Mouse (Mus musculus) liver, adult 2 months (tissue): ENCODE measurements around the gene Dbn1. TPM values are rescaled to one million over a fixed set of nuclear protein-coding genes. Genes with fewer than 3 reads are reported as not detected.

Experiments used
- DNase-seq: peaks from one replicate; pipeline ENCODE4 v3.0.0-alpha.2; 2011; ENCODE audit warnings: low read depth, low spot score; ENCODE audit errors: extremely low read depth
- H3K27ac ChIP-seq: fragments of 200-500 bp; replicated peaks from 2 replicates; pipeline ENCODE4 v1.5.1; 2012; ENCODE audit warnings: low read depth, mild to moderate bottlenecking, control low read depth, inconsistent platforms, low read length; ENCODE audit not compliant: insufficient read depth
- H3K27me3 ChIP-seq: fragments of 200-500 bp; 2 replicates; pipeline ENCODE4 v1.6.1; 2012; ENCODE audit warnings: mild to moderate bottlenecking, moderate library complexity, low read length, inconsistent platforms; ENCODE audit not compliant: control insufficient read depth, insufficient read depth
- H3K36me3 ChIP-seq: fragments of 200-500 bp; 2 replicates; pipeline ENCODE4 v1.6.1; 2012; ENCODE audit warnings: low read length, inconsistent platforms; ENCODE audit not compliant: control insufficient read depth, insufficient read depth
- H3K4me1 ChIP-seq: fragments of 200-500 bp; 2 replicates; pipeline ENCODE4 v1.6.1; 2011; ENCODE audit warnings: low read length; ENCODE audit not compliant: control insufficient read depth, insufficient read depth
- H3K4me3 ChIP-seq: fragments of 200-500 bp; 2 replicates; pipeline ENCODE4 v1.5.1; 2011; ENCODE audit warnings: low read depth, mild to moderate bottlenecking, control low read depth, low read length, moderate library complexity; ENCODE audit not compliant: insufficient read depth
- H3K79me2 ChIP-seq: fragments of 200-500 bp; 2 replicates; pipeline ENCODE4 v1.6.1; 2012; ENCODE audit warnings: inconsistent platforms, mild to moderate bottlenecking, low read length, moderate library complexity; ENCODE audit not compliant: control insufficient read depth, insufficient read depth
- H3K9ac ChIP-seq: fragments of 200-500 bp; 2 replicates; pipeline ENCODE4 v1.6.1; 2012; ENCODE audit warnings: low read depth, mild to moderate bottlenecking, control low read depth, inconsistent platforms, low read length
- CTCF ChIP-seq: fragments of 200-500 bp; IDR thresholded peaks from 2 replicates; pipeline ENCODE4 v1.5.1; 2011; ENCODE audit warnings: low read depth, low read length, control low read depth
- POLR2A ChIP-seq: fragments of 200-500 bp; IDR thresholded peaks from 2 replicates; pipeline ENCODE4 v1.6.1; 2011; ENCODE audit warnings: low read length, control low read depth; ENCODE audit not compliant: insufficient read depth; ENCODE audit errors: extremely low read depth
- WGBS: fragments of 180-500 bp; shearing (Covaris S2); methylation state at CpG from one replicate; pipeline ENCODE4 v1.1.7; 2018; 5-methylcytosine and 5-hydroxymethylcytosine counted together
- polyA plus RNA-seq: library from polyadenylated mRNA; depleted of rRNA; stranded (reverse); fragments of >200 nt; gene quantifications from 2 replicates; pipeline ENCODE4 v1.2.3, GENCODE M21; 2012
- total RNA-seq: library from RNA; depleted of rRNA; stranded (reverse); fragments of >200 nt; gene quantifications from 2 replicates; pipeline ENCODE4 v1.2.3, GENCODE M21; 2014

Dbn1 gene
- total and polyA plus RNA-seq, 2 experiments: 0.65 to 2.3 TPM

DNA sequence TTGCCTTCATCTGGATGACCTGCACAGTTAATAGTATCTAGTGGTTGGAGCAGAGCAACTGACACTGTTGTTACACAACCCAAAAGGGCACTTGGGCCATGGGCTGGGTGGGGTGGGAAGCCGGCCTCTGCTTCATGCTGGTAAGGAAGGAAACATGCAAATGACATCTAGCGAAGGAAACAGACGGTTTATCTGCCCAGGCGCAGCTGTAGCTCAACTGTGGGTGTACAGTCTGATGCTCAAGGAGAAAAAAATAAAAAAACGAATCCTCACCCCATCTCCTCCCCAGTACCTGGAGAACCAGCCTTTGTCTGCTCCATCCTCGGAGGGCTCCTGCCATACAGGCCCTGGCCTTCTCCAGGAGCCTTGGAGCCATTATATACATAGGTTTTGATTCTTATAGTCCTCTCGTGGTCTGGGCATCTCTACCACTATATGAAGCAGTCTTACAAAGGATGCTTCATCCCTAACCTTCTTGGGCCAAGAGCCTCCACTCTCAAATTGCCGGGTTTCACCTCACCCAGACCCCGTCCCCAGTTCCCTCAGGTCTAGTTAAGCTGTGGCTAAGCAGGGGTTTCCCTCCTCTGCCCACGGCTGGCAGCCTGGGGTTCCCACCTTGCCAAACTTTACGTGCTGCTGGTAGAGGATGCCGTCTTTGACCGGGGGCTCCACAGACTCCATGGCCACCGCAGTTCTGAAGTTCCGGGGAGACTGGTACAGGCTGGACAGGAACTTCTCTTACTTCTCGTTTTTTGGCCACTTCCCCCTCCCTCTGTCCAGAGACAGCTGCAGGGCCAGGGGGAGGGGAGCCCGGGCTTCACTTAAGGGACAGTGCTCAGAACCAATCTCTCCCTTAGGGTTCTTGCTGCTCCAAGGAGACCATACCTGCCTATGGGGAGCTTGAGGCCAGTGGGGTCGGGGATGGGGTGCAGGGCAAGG is 40.2 kb upstream of the Dbn1 start:
- 0 out of 2 replicates have a peak overlapping the region, but pooled peaks have one; percentile 14 for H3K27ac ChIP-seq
- no peaks in the 10 kb centered on the region for H3K79me2 ChIP-seq
- no peak overlapping the region for H3K9ac ChIP-seq
- DNase-seq: no peak
- H3K4me3 ChIP-seq: peak overlapping the region; percentile 52
- no peaks in the 10 kb centered on the region; the same call in 1 of the 2 replicates for H3K36me3 ChIP-seq
- TF ChIP-seq CTCF (no peak), POLR2A (no peak)
- WGBS: 76% methylated on average over 18 of the region's 18 CpGs
- H3K4me1 ChIP-seq: peaks cover 8% of the 10 kb centered on the region
- no peaks in the 10 kb centered on the region for H3K27me3 ChIP-seq

DNA sequence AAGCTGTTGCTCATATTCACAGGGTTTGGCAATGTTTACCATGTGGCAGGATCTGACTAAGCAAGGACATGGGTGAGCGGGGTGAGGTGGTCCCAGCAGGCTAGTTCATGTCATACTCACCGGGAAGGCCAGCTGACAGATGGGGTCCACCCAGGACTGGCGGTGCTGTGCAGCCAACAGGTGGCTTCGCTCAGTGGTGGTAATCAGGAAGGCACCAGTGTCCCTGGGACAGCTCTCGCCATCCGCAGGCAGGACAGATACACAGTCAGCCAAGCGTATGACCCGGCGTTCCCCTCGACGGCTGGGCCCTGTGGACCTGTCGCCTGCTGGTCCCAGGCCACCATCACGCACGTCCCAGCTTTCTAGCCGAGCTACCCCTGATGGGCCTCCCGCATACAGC is 39.3 kb upstream of the Dbn1 start:
- H3K4me3 ChIP-seq: peak overlapping the region; percentile 2; the same call in 1 of the 2 replicates
- H3K27ac ChIP-seq: no peak overlapping the region
- peaks cover 8% of the 10 kb centered on the region for H3K4me1 ChIP-seq
- no peak overlapping the region for H3K9ac ChIP-seq
- no peaks in the 10 kb centered on the region; the same call in 1 of the 2 replicates for H3K36me3 ChIP-seq
- H3K79me2 ChIP-seq: no peaks in the 10 kb centered on the region
- TF ChIP-seq CTCF: no peak
- TF ChIP-seq POLR2A: no peak
- no peak for DNase-seq
- H3K27me3 ChIP-seq: no peaks in the 10 kb centered on the region
- 91% methylated on average over 16 of the region's 16 CpGs for WGBS

DNA sequence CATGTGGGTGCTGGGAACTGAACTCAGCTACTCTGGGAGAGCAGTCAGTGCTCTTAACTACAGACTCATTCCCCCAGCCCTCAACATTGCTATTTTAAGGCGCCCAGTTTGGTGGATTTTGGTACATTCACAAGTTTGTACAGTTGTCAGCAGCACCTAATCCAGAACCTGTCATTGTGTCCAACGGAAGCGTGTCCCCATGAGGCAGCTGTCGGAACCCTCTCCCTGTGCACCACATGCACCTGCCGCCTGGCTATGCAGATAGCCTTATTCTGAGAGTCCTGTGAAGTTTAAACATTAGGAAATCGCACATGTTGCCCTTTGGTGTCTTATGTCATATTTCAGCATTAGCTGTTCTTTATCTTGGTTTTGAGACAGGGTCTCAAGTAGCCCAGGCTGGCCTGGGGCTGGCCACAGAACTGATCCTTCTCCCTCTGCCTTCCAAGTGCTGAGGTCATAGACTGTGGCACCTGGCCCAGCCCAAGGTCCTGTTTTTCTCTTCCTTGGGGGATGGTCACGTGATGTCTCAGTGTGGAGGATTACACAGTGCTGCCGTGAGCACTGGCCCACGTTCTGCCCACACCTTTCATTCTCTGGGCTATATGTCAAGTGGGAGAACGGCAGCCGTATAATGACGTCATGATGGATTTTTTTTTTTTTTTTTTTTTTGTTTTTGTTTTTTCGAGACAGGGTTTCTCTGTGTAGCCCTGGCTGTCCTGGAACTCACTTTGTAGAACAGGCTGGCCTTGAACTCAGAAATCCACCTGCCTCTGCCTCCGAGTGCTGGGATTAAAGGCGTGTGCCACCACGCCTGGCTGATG is 38.0 kb upstream of the Dbn1 start:
- Histone ChIP-seq H3K9ac (no peak overlapping the region), H3K27me3 (no peaks in the 10 kb centered on the region), H3K4me3 (no peak overlapping the region), H3K79me2 (no peaks in the 10 kb centered on the region), H3K36me3 (no peaks in the 10 kb centered on the region; the same call in 1 of the 2 replicates), H3K27ac (no peak overlapping the region), H3K4me1 (peaks cover 8% of the 10 kb centered on the region)
- no peak for TF ChIP-seq POLR2A
- TF ChIP-seq CTCF: no peak
- WGBS: 76% methylated on average over 16 of the region's 16 CpGs
- no peak for DNase-seq

DNA sequence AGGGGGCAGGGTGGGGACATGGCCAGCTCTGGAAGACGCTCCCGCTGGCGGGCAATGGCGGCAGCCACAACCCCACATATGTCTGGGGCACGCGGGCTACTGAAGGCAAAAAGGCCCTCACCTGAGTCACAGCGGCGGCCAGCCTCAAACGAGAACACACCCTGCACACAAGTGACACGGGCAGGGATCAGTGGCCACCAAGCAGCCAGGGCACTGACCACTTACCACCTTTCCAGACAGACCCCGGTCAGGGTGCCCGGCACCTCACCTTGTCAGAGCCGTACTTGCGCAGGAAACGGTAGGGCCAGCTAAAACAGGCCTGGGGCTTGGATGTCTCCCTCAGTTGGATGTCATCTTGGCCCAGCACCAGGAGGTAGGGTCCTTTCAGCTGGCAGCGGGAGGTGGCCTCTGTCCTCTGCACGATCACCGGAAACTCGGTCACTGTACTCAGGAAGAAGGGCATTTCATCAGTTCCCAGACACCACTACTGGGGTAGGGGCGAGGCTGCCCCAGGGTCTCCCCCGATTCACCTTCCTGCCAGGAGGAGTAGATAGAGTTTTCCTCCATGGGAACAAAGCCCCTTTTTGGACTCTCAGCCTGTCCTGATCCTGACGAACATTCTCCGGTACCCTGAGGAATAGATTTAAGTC is 36.2 kb upstream of the Dbn1 start:
- no peak for DNase-seq
- no peaks in the 10 kb centered on the region for H3K36me3 ChIP-seq
- no peaks in the 10 kb centered on the region for H3K27me3 ChIP-seq
- H3K9ac ChIP-seq: no peak overlapping the region; the same call in 1 of the 2 replicates
- H3K4me1 ChIP-seq: no peaks in the 10 kb centered on the region
- H3K79me2 ChIP-seq: no peaks in the 10 kb centered on the region
- peak overlapping the region; percentile 26; the same call in 1 of the 2 replicates for H3K4me3 ChIP-seq
- TF ChIP-seq POLR2A: no peak
- peak overlapping the region; percentile 40; the same call in 1 of the 2 replicates for H3K27ac ChIP-seq
- 78% methylated on average over 23 of the region's 23 CpGs for WGBS

DNA sequence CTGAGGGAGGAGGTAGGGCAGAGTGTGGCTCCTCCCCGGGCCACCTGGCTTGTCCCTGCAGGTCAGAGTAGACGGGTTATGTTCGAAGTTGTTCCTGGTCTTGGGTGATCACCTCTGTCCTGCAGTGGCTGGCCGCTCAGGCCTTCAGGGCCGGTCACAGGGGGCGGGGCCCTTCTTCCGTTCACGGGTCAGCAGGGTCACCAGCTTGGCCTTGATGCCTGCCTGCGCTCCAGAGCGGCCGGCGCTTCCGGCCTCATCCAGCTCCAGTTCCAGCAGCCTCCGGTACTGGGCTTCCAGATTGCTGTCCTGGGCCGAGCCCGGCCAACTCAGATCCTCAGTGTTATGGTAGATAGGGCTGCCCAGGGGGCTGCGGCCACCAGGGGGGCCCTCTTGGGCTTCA is 35.4 kb upstream of the Dbn1 start:
- 57% methylated on average over 17 of the region's 17 CpGs for WGBS
- peak; percentile 26 for DNase-seq
- Histone ChIP-seq H3K36me3 (no peaks in the 10 kb centered on the region), H3K9ac (no peak overlapping the region; the same call in 1 of the 2 replicates), H3K79me2 (no peaks in the 10 kb centered on the region), H3K4me1 (no peaks in the 10 kb centered on the region), H3K4me3 (peak overlapping the region; percentile 26; the same call in 1 of the 2 replicates), H3K27ac (peak overlapping the region; percentile 40; the same call in 1 of the 2 replicates), H3K27me3 (no peaks in the 10 kb centered on the region)
- TF ChIP-seq POLR2A: no peak
- TF ChIP-seq CTCF: no peak
